Mouse (Mus musculus) urinary bladder, postnatal 25 days (tissue): ENCODE results near the gene Gm6803.
"Not testable (repeated sequence)": the region's sequence is repeated elsewhere in the genome, so short reads cannot be mapped to it uniquely, and the experiment has no call there.

Experiments used
- DNase-seq: peaks from one replicate; pipeline ENCODE4 v3.0.0; 2022; ENCODE audit warnings: low spot score

Gm6803 gene

DNA sequence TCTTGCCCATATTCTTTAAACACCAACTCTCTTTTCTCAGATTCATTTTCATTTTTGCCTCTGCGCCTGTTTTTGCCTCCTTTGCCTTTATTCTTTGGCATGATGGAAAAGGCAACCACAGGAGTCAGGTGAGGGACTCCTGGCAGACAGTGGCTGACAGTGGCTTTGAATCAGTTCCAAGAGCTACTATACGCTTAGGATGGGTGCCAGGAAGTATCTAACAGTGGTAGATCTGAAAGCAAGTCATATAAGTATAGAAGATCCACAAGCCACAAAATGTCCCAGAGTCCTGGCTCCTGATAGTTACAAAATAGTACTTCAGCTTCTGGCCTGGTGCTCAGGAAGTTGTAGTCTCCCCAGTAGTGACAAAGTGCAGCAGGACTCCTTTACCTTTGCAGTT lies at the start of gene Gm6803:
Gene Gm6803, minus strand, starts transcription at position 101 of the 400 bp plus-strand sequence.
- DNase-seq: not testable (repeated sequence)

GRCm38 (mm10) chr12:88045226-88045625 lies 26.7 kb upstream of the Gm6803 start:
- DNase-seq: not testable (repeated sequence)

GRCm38 (mm10) chr12:88039703-88040102 lies 21.1 kb upstream of the Gm6803 start:
- DNase-seq: not testable (repeated sequence)

DNA sequence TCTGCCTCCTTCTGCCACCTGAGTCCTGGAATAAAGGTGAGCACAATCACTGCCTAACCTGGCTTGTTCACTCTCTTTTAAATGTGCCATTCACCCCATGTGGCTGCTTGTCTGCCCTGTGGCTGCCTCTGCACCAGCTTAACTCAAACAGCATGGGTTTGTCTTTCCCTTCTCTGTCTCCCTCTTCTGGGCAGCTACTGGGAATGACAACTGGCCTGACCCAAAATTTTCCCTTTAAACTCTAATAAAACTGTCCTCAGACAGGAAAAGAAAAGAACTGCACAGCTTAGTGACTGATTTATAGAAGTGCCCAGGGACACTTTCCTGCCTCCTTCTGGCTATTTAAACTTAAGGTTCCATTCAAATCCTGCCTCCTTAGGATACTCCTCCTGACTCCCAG lies 20.5 kb upstream of the Gm6803 start:
- DNase-seq: not testable (repeated sequence)

GRCm38 (mm10) chr12:88032250-88032649 lies 13.7 kb upstream of the Gm6803 start:
- DNase-seq: not testable (repeated sequence)

DNA sequence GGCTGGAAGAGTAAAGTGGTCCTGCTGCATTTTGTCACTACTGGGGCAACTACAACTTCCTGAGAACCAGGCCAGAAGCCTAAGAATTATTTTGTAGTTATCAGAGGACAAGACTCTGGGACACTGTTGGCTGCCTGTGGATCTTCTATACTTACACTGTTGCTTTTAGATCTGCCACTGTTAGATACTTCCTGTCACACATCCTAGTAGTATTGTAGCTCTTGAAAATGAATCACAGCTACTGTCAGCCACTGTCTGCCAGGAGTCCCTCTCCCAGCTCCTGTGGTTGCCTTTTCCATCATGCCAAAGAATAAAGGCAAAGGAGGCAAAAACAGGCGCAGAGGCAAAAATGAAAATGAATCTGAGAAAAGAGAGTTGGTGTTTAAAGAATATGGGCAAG lies 8.1 kb upstream of the Gm6803 start, which contains the start of gene Gm2056:
Gene Gm2056, plus strand, starts transcription at position 301 of the 400 bp plus-strand sequence.
- not testable (repeated sequence) for DNase-seq

- not testable (repeated sequence) for DNase-seq
These were observed 7.0 kb downstream of the Gm6803 start, which contains the start of gene Gm2075 for GRCm38 (mm10) chr12:88011548-88011947. Gene Gm2075 (plus strand): TSS chr12:88011848.

DNA sequence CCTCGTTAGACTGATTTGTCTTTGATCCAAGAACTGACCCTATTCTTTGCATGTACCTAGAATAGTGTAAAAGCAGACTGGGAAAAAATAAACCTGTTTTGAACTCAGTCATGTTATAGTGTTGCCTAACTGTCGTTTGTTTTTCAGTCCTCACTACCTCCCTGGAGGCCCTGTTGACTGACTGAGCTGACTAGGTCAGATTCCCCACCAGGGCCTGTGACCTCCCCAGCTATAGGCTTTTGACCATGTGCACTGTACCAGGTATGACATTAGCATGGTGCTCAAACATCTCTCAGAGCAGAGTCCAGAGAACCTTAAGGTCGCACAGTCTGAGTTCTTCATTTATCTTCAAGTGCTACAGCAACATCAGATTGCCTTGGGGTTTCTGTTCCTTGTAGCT lies 14.5 kb downstream of the Gm6803 start:
- not testable (repeated sequence) for DNase-seq

DNA sequence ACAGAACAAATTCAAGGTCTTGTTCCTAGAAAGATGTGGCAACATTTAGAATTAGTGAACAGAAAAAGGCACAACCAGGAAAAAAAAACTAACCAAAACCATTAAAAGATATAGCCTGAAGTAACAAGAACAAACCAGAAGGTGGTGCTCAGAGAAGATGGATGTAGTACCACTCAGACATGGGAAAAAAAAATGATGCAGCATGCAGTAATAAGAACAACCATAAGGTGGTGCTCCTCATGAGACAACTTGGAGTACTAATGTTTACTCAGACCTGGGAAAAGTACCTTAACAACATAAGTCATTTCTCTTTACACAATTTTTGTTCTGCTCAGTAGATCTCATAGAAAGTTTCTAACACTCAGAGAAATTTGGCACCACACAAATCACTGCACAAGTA lies 34.6 kb downstream of the Gm6803 start:
- DNase-seq: not testable (repeated sequence)
